Mouse (Mus musculus): ENCODE data around the gene Ninl.

DNA sequence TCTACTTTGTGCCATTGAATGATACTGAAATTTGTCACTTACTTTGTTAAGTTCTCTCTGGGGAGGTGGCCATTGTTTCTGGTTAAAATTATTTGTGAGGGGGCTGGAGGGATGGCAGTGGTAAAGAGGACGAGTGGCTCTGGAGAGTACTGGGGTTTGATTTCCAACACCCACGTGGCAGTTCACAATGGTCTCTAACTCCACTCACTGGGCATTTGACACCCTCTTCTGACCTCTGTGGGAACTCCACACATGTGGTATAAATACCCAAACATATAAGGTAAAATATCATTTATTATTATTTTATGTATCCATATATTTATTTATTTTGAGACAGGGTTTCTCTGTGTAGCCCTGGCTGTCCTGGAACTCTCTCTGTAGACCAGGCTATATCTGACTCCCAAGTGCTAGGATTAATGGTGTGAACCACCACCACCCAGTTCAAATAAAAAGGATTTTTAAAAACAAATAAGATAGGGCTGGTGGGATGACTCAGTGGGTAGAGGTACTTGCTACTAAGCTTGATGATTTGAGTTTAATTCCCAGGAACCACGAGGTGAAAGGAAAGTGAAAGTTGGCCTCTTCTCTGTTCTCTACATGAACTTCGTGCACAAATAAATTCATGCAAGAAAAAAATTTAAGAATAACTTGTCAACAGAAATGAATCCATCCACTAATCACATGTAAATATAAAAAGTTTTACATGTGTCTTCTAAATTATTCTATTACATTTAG is 124.2 kb downstream of the Ninl start:
- TF ChIP-seq GATA1 (IDR thresholded peaks at IDR 0.05; ENCODE audit: borderline replicate concordance, low read length) (no peak), FLI1 (IDR thresholded peaks at IDR 0.05; ENCODE audit: low read length) (no peak)

Measured in megakaryocyte, embryonic 14.5 days (primary cell).